Mouse (Mus musculus) inflammation-experienced regulatory T-cells, adult 6 months (primary cell): ENCODE results near the gene Hnrnpr. TPM values are rescaled to one million over a fixed set of nuclear protein-coding genes. Genes with fewer than 3 reads are reported as not detected.

Experiments used
- ATAC-seq: one replicate; pipeline ENCODE4 v1.8.0; 2017
- polyA plus RNA-seq, 3 experiments: library from polyadenylated mRNA; unstranded; fragments of 100-300 nt; shearing (Covaris generic); gene quantifications; one replicate each; pipeline ENCODE4 v1.2.1; 2017

Gene Hnrnpr
- polyA plus RNA-seq, 3 experiments from 2014 or later: 97.2 to 105 (median 98.5) TPM

GRCm38 (mm10) chr4:136309780-136310179, 962 bp upstream of the Hnrnpr start:
- peak; percentile 32 for ATAC-seq

- no peak for ATAC-seq
Measured at GRCm38 (mm10) chr4:136311042-136311999, 579 bp downstream of the Hnrnpr start.

GRCm38 (mm10) chr4:136312616-136313015, 1.9 kb downstream of the Hnrnpr start:
- no peak for ATAC-seq

GRCm38 (mm10) chr4:136317667-136318066, 6.9 kb downstream of the Hnrnpr start:
- no peak for ATAC-seq

DNA sequence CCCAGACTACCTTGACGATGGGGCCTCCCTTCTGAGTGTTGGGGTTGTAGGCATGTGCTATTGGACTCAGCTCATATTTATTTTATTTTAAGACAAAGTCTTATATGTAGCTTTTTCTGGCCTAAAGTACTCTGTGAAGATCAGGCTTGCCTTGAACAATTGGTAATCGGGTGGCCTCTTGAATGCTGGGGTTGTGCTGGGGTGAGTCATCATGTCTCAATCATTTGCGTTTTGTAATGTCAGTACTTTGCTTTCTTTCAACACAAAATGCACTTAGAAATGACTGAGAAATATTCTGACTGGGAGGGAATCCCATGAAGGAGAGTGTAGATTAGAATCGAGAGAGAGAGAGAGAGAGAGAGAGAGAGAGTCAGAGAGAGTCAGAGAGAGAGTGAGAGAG, 9.3 kb downstream of the Hnrnpr start:
- ATAC-seq: no peak

DNA sequence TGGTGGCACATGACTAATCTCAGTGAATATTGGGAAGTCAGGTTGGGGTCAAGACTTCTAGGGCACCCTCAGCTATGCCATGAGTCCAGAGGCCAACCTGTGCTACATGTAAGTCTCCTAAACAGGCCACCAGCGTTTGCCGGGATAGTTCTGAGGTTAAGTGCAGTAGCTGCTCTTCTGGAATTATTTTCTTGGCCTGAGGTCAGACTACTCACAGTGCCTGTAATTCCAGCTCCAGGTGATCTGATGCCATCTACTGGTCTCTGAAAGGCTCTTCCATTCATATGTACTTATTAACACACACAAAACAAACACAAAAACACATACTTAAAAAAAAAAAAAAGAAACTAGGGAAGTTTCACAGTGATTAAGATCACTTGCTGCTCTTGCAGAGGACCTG, 13.5 kb downstream of the Hnrnpr start:
- ATAC-seq: no peak

- ATAC-seq: no peak
Measured at GRCm38 (mm10) chr4:136327238-136327637, 16.5 kb downstream of the Hnrnpr start.

GRCm38 (mm10) chr4:136328115-136328514, 17.4 kb downstream of the Hnrnpr start:
- no peak for ATAC-seq

DNA sequence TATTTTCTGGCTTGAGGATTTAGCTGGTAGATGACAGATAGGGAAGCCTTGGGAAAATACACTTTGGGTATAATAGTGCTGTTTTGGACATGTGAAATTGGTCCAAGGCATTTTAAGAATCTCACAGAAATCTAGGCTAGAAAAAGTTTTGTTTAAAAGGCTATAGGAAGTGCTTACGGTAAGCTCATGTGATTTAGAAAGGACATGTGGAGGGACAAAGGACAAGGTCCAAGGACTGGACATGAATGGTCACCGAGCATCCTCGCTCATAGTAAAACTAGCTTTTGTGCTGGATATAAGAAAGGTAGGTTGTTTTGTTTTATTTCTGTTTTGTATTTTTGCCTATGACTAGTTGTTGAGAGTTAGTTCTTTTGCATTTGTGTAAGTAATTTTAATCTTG, 21.0 kb downstream of the Hnrnpr start:
- no peak for ATAC-seq

GRCm38 (mm10) chr4:136333191-136333590, 22.4 kb downstream of the Hnrnpr start:
- ATAC-seq: no peak

- no peak for ATAC-seq
Measured at GRCm38 (mm10) chr4:136335065-136335464, 24.3 kb downstream of the Hnrnpr start.

DNA sequence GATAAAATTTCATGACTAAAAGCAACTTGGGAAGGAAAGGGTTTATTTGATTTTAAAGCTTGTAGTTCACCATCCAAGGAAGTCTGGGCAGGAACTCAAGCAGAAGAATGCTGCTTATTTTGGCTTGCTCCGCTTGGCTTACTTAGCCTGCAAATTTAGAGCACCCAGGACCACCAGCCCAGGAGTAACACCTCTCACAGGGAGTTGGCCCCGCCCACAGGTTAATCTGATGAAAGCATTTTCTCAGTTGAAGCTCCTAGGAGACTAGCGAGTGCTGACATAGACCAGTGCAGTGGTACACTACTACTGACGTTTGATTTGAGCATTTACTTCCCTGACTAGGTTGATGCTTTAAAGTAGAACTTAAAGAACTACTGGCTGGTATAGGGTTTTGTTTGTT, 26.4 kb downstream of the Hnrnpr start:
- no peak for ATAC-seq

GRCm38 (mm10) chr4:136349616-136350015, 38.9 kb downstream of the Hnrnpr start:
- ATAC-seq: no peak

DNA sequence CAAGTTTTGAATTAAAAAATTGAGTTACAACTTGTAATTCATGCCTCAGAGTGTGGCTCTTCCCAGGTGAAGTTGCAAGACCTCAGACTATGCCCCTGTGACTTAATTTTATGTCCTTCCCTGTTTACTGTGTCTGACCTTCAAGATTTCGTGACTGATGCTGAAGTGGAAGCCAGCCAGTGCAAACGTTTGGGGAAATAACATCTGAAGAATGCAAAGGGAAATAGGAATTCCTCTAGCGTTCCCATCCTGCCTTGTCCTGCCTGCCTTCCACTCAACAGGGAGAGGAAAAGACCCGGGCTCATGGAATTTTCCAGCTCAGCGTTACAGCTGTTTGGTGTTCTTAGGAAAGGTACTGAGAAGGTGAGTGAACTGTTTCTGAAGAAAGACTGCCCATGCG, 46.3 kb downstream of the Hnrnpr start:
- ATAC-seq: no peak

GRCm38 (mm10) chr4:136357429-136357828, 46.7 kb downstream of the Hnrnpr start:
- ATAC-seq: no peak

DNA sequence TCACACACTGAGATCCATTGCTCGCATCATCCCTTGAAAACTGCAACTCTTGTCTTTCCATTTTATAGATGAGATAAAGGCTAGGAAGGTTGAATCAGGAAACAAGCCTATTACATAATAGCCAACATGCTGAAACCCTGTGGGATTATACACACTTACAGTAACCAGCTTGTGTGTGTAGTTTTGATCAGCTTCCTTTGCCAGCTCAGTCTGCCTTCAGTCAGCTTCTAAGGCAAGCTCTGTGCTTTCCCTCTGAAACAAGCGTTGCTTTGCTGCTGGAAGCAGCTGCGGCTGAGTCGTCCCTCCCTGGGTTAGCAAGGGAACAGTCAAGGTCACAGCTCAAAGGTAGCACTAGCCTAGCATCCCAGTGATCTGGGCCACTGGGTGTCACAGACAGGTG, 57.1 kb downstream of the Hnrnpr start:
- ATAC-seq: no peak

DNA sequence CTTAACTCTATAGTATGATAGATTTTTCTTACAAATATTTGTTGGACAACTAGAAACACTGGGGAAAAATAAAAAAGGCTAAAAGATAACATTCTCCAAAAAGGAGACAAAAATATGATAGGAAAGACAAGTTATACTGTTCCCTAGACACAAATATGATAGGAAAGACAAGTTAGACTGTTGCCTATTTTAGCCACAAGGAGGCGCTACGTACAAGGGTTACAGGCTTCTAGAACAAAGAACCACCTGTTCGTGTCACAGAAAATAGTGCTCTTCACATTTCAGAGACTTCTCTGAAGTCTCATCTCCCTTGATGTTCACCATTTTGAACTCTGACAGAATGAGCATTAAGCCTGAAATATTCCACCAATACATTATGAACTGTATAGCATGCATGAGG, 59.0 kb downstream of the Hnrnpr start:
- ATAC-seq: no peak

- no peak for ATAC-seq
Measured at GRCm38 (mm10) chr4:136373494-136374181, 62.9 kb downstream of the Hnrnpr start.

DNA sequence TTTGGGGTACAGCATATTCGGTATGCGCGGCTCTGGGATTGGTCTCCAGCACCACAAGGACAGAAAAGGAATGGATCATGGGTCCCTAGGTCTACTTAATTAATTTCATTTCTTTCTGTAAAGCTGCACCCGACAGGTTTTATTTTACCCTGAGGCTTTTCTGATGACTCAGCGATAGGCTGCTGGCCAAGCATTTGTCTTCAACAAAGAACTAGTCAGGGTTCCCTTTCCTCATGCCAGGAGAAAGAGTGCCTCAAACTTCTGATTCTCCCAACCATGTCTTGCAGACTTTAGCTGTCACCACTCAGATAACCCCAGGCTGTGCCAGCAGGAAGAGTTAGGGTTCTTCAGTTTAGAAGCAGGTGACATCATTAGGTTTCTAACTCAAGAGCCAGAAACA, 66.3 kb downstream of the Hnrnpr start:
- no peak for ATAC-seq

GRCm38 (mm10) chr4:136383052-136383451, 72.3 kb downstream of the Hnrnpr start:
- ATAC-seq: no peak

GRCm38 (mm10) chr4:136383839-136384238, 73.1 kb downstream of the Hnrnpr start:
- no peak for ATAC-seq

GRCm38 (mm10) chr4:136387261-136387660, 76.5 kb downstream of the Hnrnpr start:
- no peak for ATAC-seq

GRCm38 (mm10) chr4:136401806-136402205, 91.1 kb downstream of the Hnrnpr start:
- ATAC-seq: no peak

DNA sequence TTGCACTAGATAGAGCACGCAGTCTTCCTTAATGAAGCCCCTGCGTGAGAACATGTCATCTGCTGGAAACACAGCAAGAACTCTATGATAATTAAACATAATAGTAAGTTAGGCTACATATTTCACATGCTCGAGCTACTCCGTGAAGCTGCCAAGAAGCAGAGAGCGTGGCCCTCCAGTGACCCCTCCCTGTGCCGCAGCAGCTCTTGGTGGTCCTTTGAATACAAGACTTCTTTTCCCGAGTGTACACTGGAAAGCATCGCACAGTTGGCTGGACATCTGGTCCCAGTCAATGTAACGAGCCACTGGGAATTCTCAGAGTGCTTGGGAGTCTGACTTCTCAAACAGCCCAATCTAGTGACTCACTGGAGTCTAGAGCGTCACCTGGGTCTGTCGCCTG, 97.1 kb downstream of the Hnrnpr start:
- ATAC-seq: no peak
